Mouse (Mus musculus) liver, embryonic 14.5 days (tissue): Measurements from ENCODE around the gene Cd82. TPM values are rescaled to one million over a fixed set of nuclear protein-coding genes. Genes with fewer than 3 reads are reported as not detected.

Source experiments
- ATAC-seq: fragments of 200-750 bp; cut with Nextera tagmentation; 2 replicates; pipeline ENCODE4 v1.8.0; 2017; ENCODE audit warnings: moderate number of reproducible peaks, mild to moderate bottlenecking, moderate library complexity; ENCODE audit not compliant: insufficient read depth
- DNase-seq, 3 experiments: peaks; one replicate each; pipeline ENCODE4 v3.0.0-alpha.2; 2012 to 2013; ENCODE audit warnings: low read depth in 3 of 3, low spot score in 3 of 3
- H3K27ac ChIP-seq: fragments of 300-500 bp; sonication (generic); 2 replicates; pipeline ENCODE4 v1.5.1; 2014; ENCODE audit warnings: moderate library complexity, mild to moderate bottlenecking, control low read depth, inconsistent platforms
- H3K27me3 ChIP-seq: fragments of 300-500 bp; sonication (generic); 2 replicates; pipeline ENCODE4 v1.6.1; 2014; ENCODE audit warnings: mild to moderate bottlenecking, low read length, moderate library complexity; ENCODE audit not compliant: control insufficient read depth, insufficient read depth
- H3K36me3 ChIP-seq: fragments of 300-500 bp; sonication (generic); replicated peaks from 2 replicates; pipeline ENCODE4 v1.6.1; 2014; ENCODE audit warnings: low read depth; ENCODE audit not compliant: control insufficient read depth, insufficient read depth
- H3K4me1 ChIP-seq, 2 experiments: fragments of 200-500 bp in 1 of 2; fragments of 300-500 bp in 1 of 2; sonication (generic) in 1 of 2; replicated peaks; 2 replicates each; pipeline ENCODE4 v1.6.1; 2012 to 2014; ENCODE audit warnings: antibody characterized with exemption in 1 of 2, inconsistent platforms in 1 of 2, low read length in 1 of 2; ENCODE audit not compliant: control insufficient read depth in 2 of 2, insufficient read depth in 2 of 2
- H3K4me2 ChIP-seq: fragments of 300-500 bp; sonication (generic); 2 replicates; pipeline ENCODE4 v1.6.1; 2014; ENCODE audit warnings: low read depth, mild to moderate bottlenecking, control low read depth, moderate library complexity
- H3K4me3 ChIP-seq, 2 experiments: fragments of 200-500 bp in 1 of 2; fragments of 300-500 bp in 1 of 2; sonication (generic) in 1 of 2; 2 replicates each; pipeline ENCODE4 v1.5.1; 2012 to 2014; ENCODE audit warnings: low read depth in 2 of 2, low read length in 2 of 2, mild to moderate bottlenecking in 2 of 2, control low read depth in 1 of 2, inconsistent platforms in 1 of 2, moderate library complexity in 1 of 2; ENCODE audit not compliant: insufficient read depth in 1 of 2
- H3K9ac ChIP-seq: fragments of 300-500 bp; sonication (generic); replicated peaks from 2 replicates; pipeline ENCODE4 v1.6.1; 2014; ENCODE audit warnings: mild to moderate bottlenecking, control low read depth, moderate library complexity
- H3K9me3 ChIP-seq: fragments of 300-500 bp; sonication (generic); 2 replicates; pipeline ENCODE4 v1.6.1; 2016; ENCODE audit warnings: low read length, mixed read lengths; ENCODE audit not compliant: control insufficient read depth
- CTCF ChIP-seq: IDR thresholded peaks from 2 replicates; pipeline ENCODE4 v1.5.1; 2016; ENCODE audit warnings: antibody characterized with exemption, low read depth, control low read depth
- EP300 ChIP-seq: IDR thresholded peaks from 2 replicates; pipeline ENCODE4 v1.6.1; 2016; ENCODE audit warnings: antibody characterized with exemption, low read depth
- WGBS: fragments of 180-500 bp; shearing (Covaris S2); extraction: QIAGEN DNeasy Blood & Tissue Kit; methylation state at CpG from one replicate; pipeline ENCODE4 v1.1.7; 2014; ENCODE audit not compliant: insufficient replicate concordance; 5-methylcytosine and 5-hydroxymethylcytosine counted together
- polyA plus RNA-seq, 2 experiments: library from polyadenylated mRNA; depleted of rRNA in 1 of 2; stranded (reverse) in 1 of 2; unstranded in 1 of 2; fragments of >200 nt; fragmentation: Nextera tagmentation in 1 of 2; extraction: Ambion mirVana in 1 of 2; gene quantifications; 2 replicates each; pipeline versions ENCODE4 v1.2.1 to v1.2.3; 2012 to 2014

Cd82 gene
- polyA plus RNA-seq, 2 experiments, result 58.6 to 72.2 TPM

DNA sequence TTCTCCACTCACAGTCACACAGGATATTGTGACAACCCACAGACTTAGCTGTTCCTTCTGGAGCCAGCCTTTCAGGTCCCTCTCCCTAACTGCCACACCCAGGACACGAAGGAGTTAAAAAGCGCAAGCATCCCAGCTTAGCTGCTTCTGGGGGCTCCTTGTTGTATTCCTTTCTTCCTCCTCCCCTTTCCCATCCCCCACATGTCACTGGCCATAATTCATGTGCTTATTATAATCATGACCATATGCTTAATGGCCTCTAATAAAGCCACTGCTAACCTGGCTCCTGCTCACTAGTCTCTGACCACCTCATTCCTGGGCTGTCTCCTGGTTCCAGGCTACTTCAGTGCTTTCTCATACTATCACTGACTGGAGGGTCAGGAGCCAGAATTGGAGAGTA is 27.6 kb upstream of the Cd82 start:
- 72% methylated on average over 2 of the region's 2 CpGs for WGBS

DNA sequence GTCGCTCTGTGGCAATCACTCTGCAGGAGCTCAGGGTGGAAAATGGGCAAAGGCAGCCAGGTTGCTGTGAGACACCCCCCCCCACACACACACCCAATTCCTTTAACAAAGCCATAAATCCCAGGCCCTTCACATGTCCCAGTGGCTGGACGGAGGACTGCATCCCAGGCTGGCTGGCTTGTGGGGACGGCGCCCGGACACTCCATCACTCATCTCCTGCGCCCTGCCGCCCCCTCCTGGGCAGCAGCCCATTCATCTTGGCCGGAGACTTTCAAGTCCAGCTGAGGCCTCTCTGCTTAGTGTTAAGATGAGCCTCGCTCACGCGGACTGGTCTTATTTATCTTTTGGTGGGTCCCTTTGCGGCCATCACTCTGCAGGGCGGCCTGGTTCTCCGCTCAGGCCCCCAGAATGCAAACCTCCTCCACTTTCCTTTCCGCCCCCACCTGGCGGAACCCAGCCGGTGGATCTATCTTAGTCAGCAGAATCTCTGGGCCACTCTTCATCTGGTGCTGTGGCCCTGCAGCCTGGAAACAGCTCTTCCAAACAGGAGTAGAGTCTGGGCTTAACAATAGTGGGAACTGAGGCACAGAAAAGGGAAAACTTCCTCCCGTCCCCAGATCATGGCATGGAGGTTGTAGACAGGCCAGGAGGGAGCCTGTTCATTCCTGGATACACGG is 26.1 kb upstream of the Cd82 start:
- Histone ChIP-seq H3K36me3 (no peaks in the 10 kb centered on the region), H3K4me1 (no peaks in the 10 kb centered on the region), H3K9me3 (no peaks in the 10 kb centered on the region), H3K4me2 (no peak overlapping the region), H3K4me3 (no peak overlapping the region), H3K27ac (no peak overlapping the region), H3K27me3 (no peaks in the 10 kb centered on the region), H3K9ac (no peak overlapping the region)
- TF ChIP-seq EP300 (no peak), CTCF (0 out of 2 replicates have a peak, but pooled peaks have one; percentile 4)
- WGBS, result 44% methylated on average over 19 of the region's 19 CpGs
- DNase-seq, result no peak
- ATAC-seq, result no peak

More for the DNA sequence above, 27.6 kb upstream of the Cd82 start:
- H3K27ac ChIP-seq, result no peak overlapping the region
- no peak overlapping the region for H3K4me2 ChIP-seq
- no peaks in the 10 kb centered on the region for H3K27me3 ChIP-seq
- H3K36me3 ChIP-seq, result no peaks in the 10 kb centered on the region
- no peak for DNase-seq
- H3K9ac ChIP-seq, result no peak overlapping the region
- no peaks in the 10 kb centered on the region for H3K4me1 ChIP-seq
- TF ChIP-seq EP300 (no peak), CTCF (no peak)
- no peak for ATAC-seq
- H3K9me3 ChIP-seq, result no peaks in the 10 kb centered on the region
- no peak overlapping the region for H3K4me3 ChIP-seq

DNA sequence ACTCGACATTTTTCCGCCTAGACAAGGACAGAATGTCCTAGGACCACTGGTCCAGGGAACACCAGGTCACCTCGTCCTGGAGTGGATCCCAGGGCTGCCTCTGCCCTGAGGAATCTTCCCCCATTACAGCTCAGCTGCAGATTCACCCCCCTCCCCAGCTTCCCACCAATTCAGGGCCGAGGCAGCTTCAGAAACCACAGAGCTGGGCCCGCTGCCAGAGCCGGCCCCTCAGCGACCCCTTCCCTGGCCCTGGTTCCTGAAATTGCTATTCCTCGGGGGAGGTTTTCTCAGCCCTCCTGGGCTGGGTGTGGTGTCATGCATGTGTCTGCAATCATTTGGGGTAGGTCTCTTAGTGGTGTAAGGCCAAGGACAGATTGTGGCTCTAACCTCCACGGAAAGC is 22.5 kb upstream of the Cd82 start:
- Histone ChIP-seq H3K4me2 (no peak overlapping the region), H3K4me1 (no peaks in the 10 kb centered on the region), H3K27me3 (no peaks in the 10 kb centered on the region), H3K4me3 (no peak overlapping the region), H3K36me3 (no peaks in the 10 kb centered on the region), H3K9me3 (no peaks in the 10 kb centered on the region), H3K27ac (no peak overlapping the region), H3K9ac (no peak overlapping the region)
- DNase-seq (no peak), ATAC-seq (no peak)
- TF ChIP-seq EP300 (no peak), CTCF (no peak)
- 23% methylated on average over 9 of the region's 9 CpGs for WGBS

DNA sequence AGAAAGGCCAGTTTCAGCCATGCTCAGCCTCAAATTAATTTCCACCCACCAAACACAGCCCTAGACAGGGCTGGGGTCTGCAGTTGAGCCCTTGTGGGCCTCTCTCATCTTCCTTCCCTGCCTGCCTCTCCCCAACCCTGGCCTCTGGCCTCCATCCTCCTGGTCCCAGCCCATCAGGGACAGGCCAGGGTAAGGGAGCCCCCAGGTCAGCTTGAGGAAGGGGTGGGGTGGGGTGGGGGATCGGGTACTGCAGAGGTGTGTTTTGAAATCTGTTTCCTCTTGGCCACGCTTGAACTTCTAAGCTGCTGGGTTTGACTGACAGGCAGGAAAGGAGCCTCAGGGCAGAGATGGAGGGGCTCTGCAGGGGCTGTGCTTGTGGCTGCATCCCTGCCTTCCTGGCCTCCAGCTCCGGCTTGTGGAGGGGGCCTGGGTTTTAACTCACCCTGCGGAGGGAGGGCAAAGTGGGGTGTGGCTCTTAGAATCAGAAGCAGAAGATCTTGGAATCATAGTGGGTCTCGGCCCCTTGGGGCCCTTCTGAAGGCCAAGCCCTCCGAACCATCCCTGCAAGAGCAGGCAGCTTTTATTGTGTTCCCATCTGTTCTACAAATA is 19.2 kb upstream of the Cd82 start:
- TF ChIP-seq EP300 (no peak), CTCF (no peak)
- DNase-seq (no peak), ATAC-seq (no peak)
- no peaks in the 10 kb centered on the region for H3K9me3 ChIP-seq
- H3K27me3 ChIP-seq, result no peaks in the 10 kb centered on the region
- no peaks in the 10 kb centered on the region for H3K4me1 ChIP-seq
- 18% methylated on average over 6 of the region's 6 CpGs for WGBS
- H3K4me3 ChIP-seq, result no peak overlapping the region
- no peak overlapping the region for H3K27ac ChIP-seq
- no peak overlapping the region for H3K9ac ChIP-seq
- no peaks in the 10 kb centered on the region for H3K36me3 ChIP-seq
- no peak overlapping the region for H3K4me2 ChIP-seq

DNA sequence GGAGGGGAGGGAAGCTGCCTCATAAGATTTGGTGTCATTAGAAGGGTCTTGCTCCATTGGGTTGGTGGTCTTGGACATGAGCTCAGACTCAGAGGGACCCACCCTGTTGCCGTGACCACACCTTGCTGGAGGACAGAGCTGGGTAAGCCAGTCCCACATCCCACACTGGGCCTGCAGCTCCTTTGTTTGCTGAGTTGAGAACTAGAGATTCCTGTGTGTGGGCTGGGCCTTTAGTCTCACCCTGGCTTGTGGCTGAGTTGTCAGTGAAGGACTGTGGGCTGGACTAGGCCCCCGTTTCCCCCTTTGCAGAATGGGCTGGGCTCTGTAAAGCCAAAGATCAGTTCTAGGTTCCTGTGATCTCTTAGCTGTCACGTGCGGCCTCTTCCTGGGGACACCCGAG is 15.8 kb upstream of the Cd82 start:
- Histone ChIP-seq H3K4me2 (no peak overlapping the region), H3K9ac (no peak overlapping the region), H3K27me3 (no peaks in the 10 kb centered on the region), H3K4me1 (no peaks in the 10 kb centered on the region), H3K27ac (no peak overlapping the region), H3K4me3 (no peak overlapping the region), H3K36me3 (no peaks in the 10 kb centered on the region), H3K9me3 (no peaks in the 10 kb centered on the region)
- DNase-seq (no peak), ATAC-seq (no peak)
- 36% methylated on average over 5 of the region's 5 CpGs for WGBS
- TF ChIP-seq EP300 (no peak), CTCF (no peak)
